ENCODE assay signal across 9 mouse cellular contexts in the genomic region with DNA sequence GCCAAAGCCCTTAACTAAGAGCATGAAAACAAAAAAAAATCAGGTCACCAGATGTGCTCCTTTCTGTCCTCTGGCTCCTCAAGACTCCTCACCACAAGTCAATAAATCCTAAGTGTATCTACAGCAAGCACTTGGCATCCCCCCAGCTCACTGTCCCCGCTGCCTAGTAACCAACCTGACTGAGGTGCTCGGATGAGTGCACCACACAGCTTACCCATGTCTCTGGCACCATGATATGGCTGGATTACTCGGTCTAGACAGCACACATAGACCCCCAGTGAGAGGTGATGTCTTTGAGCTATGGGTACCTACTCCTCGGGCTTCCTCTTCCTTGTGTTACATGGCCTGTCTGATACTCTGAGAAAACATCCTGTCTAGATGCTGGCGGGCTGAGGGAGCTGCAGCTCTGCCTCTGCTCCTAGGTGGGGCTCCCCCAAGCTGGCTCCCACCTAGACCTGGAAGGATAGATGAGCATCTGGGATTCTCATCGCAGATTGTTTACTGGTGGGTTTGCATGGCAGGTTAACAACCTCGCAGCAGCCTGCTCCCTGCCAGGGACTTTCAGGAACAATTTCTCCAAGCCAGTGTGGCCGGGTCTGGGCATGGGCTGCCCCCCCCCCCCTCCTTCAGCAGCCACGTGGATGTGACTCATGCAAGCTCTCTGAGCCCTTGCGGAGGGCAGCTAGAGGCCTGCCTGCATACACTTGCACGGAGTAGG. TPM values are rescaled to one million over a fixed set of nuclear protein-coding genes. Genes with fewer than 3 reads are reported as not detected.
DNase-seq lines count a peak whose midpoint lies in the region; ATAC-seq and TF ChIP-seq lines count a peak whose summit lies in the region.
"Had no signal": no experiment of that assay in that cellular context is flagged by ENCODE, and none has a peak within 500 bp of the region (broad histone marks: within the 10 kb centered on the region; RNA-seq: fewer than 3 reads in every experiment).

No protein-coding gene starts in this region.

- 56% methylated on average over 10 of the region's 11 CpGs for WGBS in embryonic facial prominence, embryonic 14.5 days
- 75% methylated on average over 11 of the region's 11 CpGs for WGBS in embryonic facial prominence, embryonic 10.5 days
- 21% methylated on average over 11 of the region's 11 CpGs for WGBS in lung, postnatal 0 days

- 0 out of 2 replicates have a peak, but pooled peaks have one; percentile 1 for TF ChIP-seq CTCF in lung, postnatal 0 days (IDR thresholded peaks at IDR 0.05)

- peaks cover 18% of the 10 kb centered on the region for H3K4me1 ChIP-seq in embryonic facial prominence, embryonic 14.5 days (ENCODE audit: control insufficient read depth, insufficient read depth, low read length)
- peaks cover 6% of the 10 kb centered on the region; the same call in 1 of the 2 replicates for H3K4me1 ChIP-seq in embryonic facial prominence, embryonic 10.5 days
- peaks cover 5% of the 10 kb centered on the region; the same call in 1 of the 2 replicates for H3K4me1 ChIP-seq in lung, postnatal 0 days (ENCODE audit: insufficient read depth, low read depth, low read length)
- H3K4me1 ChIP-seq: liver, embryonic 15.5 days had no signal

- H3K36me3 ChIP-seq in embryonic facial prominence, embryonic 14.5 days (ENCODE audit: control insufficient read depth, insufficient read depth, low read length), result no peaks in the 10 kb centered on the region
- H3K36me3 ChIP-seq in embryonic facial prominence, embryonic 10.5 days (replicated peaks), result no peaks in the 10 kb centered on the region
- no peaks in the 10 kb centered on the region for H3K36me3 ChIP-seq in lung, postnatal 0 days (ENCODE audit: insufficient read depth, low read length)
- H3K36me3 ChIP-seq: liver, embryonic 15.5 days had no signal

- no peaks in the 10 kb centered on the region for H3K27me3 ChIP-seq in embryonic facial prominence, embryonic 14.5 days (replicated peaks; ENCODE audit: control insufficient read depth, insufficient read depth, low read length)
- H3K27me3 ChIP-seq in embryonic facial prominence, embryonic 10.5 days (replicated peaks; ENCODE audit: low read depth, poor library complexity, severe bottlenecking), result no peaks in the 10 kb centered on the region
- no peaks in the 10 kb centered on the region for H3K27me3 ChIP-seq in lung, postnatal 0 days (replicated peaks; ENCODE audit: insufficient read depth, low read length)

- peak; percentile 13; the same call in 1 of the 2 replicates for TF ChIP-seq EP300 in lung, postnatal 0 days (IDR thresholded peaks at IDR 0.05)

- H3K4me3 ChIP-seq in embryonic facial prominence, embryonic 14.5 days (ENCODE audit: low read depth, low read length), result no peak overlapping the region
- no peak overlapping the region for H3K4me3 ChIP-seq in embryonic facial prominence, embryonic 10.5 days
- no peak overlapping the region for H3K4me3 ChIP-seq in lung, postnatal 0 days (ENCODE audit: low read depth, low read length)
- H3K4me3 ChIP-seq: liver, embryonic 15.5 days had no signal

- no peaks in the 10 kb centered on the region for H3K9me3 ChIP-seq in embryonic facial prominence, embryonic 14.5 days (ENCODE audit: control insufficient read depth, low read length)
- H3K9me3 ChIP-seq in embryonic facial prominence, embryonic 10.5 days, result no peaks in the 10 kb centered on the region
- H3K9me3 ChIP-seq in lung, postnatal 0 days (ENCODE audit: low read length), result no peaks in the 10 kb centered on the region
- H3K9me3 ChIP-seq: liver, embryonic 15.5 days had no signal

- no peak overlapping the region for H3K4me2 ChIP-seq in embryonic facial prominence, embryonic 14.5 days (ENCODE audit: low read depth, low read length)
- H3K4me2 ChIP-seq in lung, postnatal 0 days (replicated peaks; ENCODE audit: low read depth, low read length), result 0 out of 2 replicates have a peak overlapping the region, but pooled peaks have one; percentile 17
- H3K4me2 ChIP-seq: liver, embryonic 15.5 days had no signal

- no peak overlapping the region for H3K9ac ChIP-seq in embryonic facial prominence, embryonic 14.5 days (ENCODE audit: low read depth, low read length)
- H3K9ac ChIP-seq in lung, postnatal 0 days (replicated peaks; ENCODE audit: low read depth), result no peak overlapping the region
- H3K9ac ChIP-seq: liver, embryonic 15.5 days had no signal

- no peak overlapping the region for H3K27ac ChIP-seq in embryonic facial prominence, embryonic 14.5 days (replicated peaks; ENCODE audit: low read depth, low read length)
- no peak overlapping the region; the same call in 1 of the 2 replicates for H3K27ac ChIP-seq in embryonic facial prominence, embryonic 10.5 days (replicated peaks)
- peak overlapping the region; percentile 65 for H3K27ac ChIP-seq in lung, postnatal 0 days (ENCODE audit: low read length)
- H3K27ac ChIP-seq: liver, embryonic 15.5 days had no signal

- no peak for DNase-seq in embryonic facial prominence, embryonic 14.5 days (ENCODE audit: low spot score)
- DNase-seq in embryonic facial prominence, embryonic 10.5 days (ENCODE audit: low spot score), result no peak
- peak; percentile 33 for DNase-seq in right cerebral cortex, postnatal 14 days
- DNase-seq in right cerebral cortex, postnatal 25 days, result no peak
- peak; percentile 49 to 67 for DNase-seq in heart, adult 9 months (ENCODE audit: low spot score in 2 of 2)
- DNase-seq in lung, postnatal 0 days (ENCODE audit: low spot score), result peak; percentile 78
- no peak for DNase-seq in spleen, postnatal 14 days (ENCODE audit: low spot score in 2 of 2)
- no peak for DNase-seq in spleen, adult 18-20 months

- peak; percentile 53; the same call in 1 of the 2 replicates for ATAC-seq in embryonic facial prominence, embryonic 14.5 days (ENCODE audit: low read depth)
- peak; percentile 93 for ATAC-seq in lung, postnatal 0 days

RNA-seq across cellular contexts. Expression of gene Prelp, which starts 57.2 kb away (rescaled TPM):
- 13.2 and 13.9 TPM in 2 replicates for polyA plus RNA-seq in embryonic facial prominence, embryonic 14.5 days (2014; fragmentation: Nextera tagmentation; extraction: Ambion mirVana)
- 0.74 and 0.91 TPM in 2 replicates for polyA plus RNA-seq in embryonic facial prominence, embryonic 10.5 days (2016; fragmentation: Nextera tagmentation; extraction: Ambion mirVana)
- 6.4 and 7.1 TPM in 2 replicates for polyA plus RNA-seq in lung, postnatal 0 days (2015; fragmentation: Nextera tagmentation; extraction: Ambion mirVana)

RNA-seq across cellular contexts. Expression of gene Fmod, which starts 58.6 kb away (rescaled TPM):
- 40.8 and 44.2 TPM in 2 replicates for polyA plus RNA-seq in embryonic facial prominence, embryonic 14.5 days (2014; fragmentation: Nextera tagmentation; extraction: Ambion mirVana)
- 2.0 and 2.2 TPM in 2 replicates for polyA plus RNA-seq in embryonic facial prominence, embryonic 10.5 days (2016; fragmentation: Nextera tagmentation; extraction: Ambion mirVana)
- polyA plus RNA-seq in lung, postnatal 0 days (2015; fragmentation: Nextera tagmentation; extraction: Ambion mirVana), result 9.7 and 10.0 TPM in 2 replicates

Comparison
In these comparisons a context has a peak if more than half of its experiments do, and no peak if none do; other contexts are left out.
1. DNase-seq: peak in right cerebral cortex, postnatal 14 days (single experiment), heart, adult 9 months (2 of 2) and lung, postnatal 0 days (single experiment); none in embryonic facial prominence, embryonic 14.5 days (single experiment), embryonic facial prominence, embryonic 10.5 days (single experiment), right cerebral cortex, postnatal 25 days (single experiment), spleen, postnatal 14 days (0 of 2) and spleen, adult 18-20 months (0 of 2).